Mouse (Mus musculus) lung, postnatal 10 days (tissue): ENCODE measurements around the gene Agfg2.

Experiments
- DNase-seq: peaks from one replicate; pipeline ENCODE4 v3.0.0; 2021

Agfg2 gene

GRCm38 (mm10) chr5:137601365-137601729 is 83.2 kb downstream of the Agfg2 start:
- peak; percentile 56 for DNase-seq

- peak; percentile 98 for DNase-seq
These were observed 83.7 kb downstream of the Agfg2 start, which contains the start of gene Mospd3 for GRCm38 (mm10) chr5:137600619-137601364. TSS of gene Mospd3 (minus strand) at chr5:137601058.
